Mouse (Mus musculus) forebrain, embryonic 12.5 days (tissue): ENCODE data around the gene Klrc3. TPM values are rescaled to one million over a fixed set of nuclear protein-coding genes. Genes with fewer than 3 reads are reported as not detected.

Source experiments
- microRNA-seq: library from miRNA; unstranded; fragments of <30 nt; microRNA quantifications from one replicate; pipeline ENCODE4, GENCODE M21; 2017
- polyA plus RNA-seq: library from polyadenylated mRNA; unstranded; fragments of >200 nt; fragmentation: Nextera tagmentation; extraction: Ambion mirVana; gene quantifications from 2 replicates; pipeline ENCODE4 v1.2.1, GENCODE M21; 2016

The Klrc3 gene
- polyA plus RNA-seq, 1 experiment from 2014 or later, result not detected

Small RNAs within 50 kb of the gene (microRNA-seq; reads per million reads assigned to microRNA genes)
- not detected for gene Mir680-1

Other genes with a start within 250 kb of the Klrc3 start
- gene Clec1b, start 246.0 kb downstream of the Klrc3 start, polyA plus RNA-seq, result 5.8 and 7.1 TPM in 2 replicates
- gene Clec9a, start 234.5 kb downstream of the Klrc3 start, polyA plus RNA-seq, result 0.19 and 0.23 TPM in 2 replicates
- 1.2 TPM in 2 replicates for gene Clec1a, start 191.3 kb downstream of the Klrc3 start, polyA plus RNA-seq
- gene Olr1, start 136.2 kb downstream of the Klrc3 start, polyA plus RNA-seq, result not detected in 2 replicates
- not detected in 2 replicates for gene Tmem52b, start 130.8 kb downstream of the Klrc3 start, polyA plus RNA-seq
- 83.6 and 97.2 TPM in 2 replicates for gene Gabarapl1, start 110.2 kb downstream of the Klrc3 start, polyA plus RNA-seq
- not detected in 2 replicates for gene Klre1, start 65.4 kb downstream of the Klrc3 start, polyA plus RNA-seq
- gene Klrd1, start 51.6 kb downstream of the Klrc3 start, polyA plus RNA-seq, result not detected in 2 replicates
- 0.08 and 0.13 TPM in 2 replicates for gene Klrk1, start 19.5 kb downstream of the Klrc3 start, polyA plus RNA-seq
- gene Klrc2, start 17.4 kb upstream of the Klrc3 start, polyA plus RNA-seq, result not detected in 2 replicates
- not detected in 2 replicates for gene Klrc1, start 35.6 kb upstream of the Klrc3 start, polyA plus RNA-seq
- gene Klri1, start 73.8 kb upstream of the Klrc3 start, polyA plus RNA-seq, result not detected in 2 replicates
- not detected in 2 replicates for gene Klri2, start 97.1 kb upstream of the Klrc3 start, polyA plus RNA-seq
- not detected in 2 replicates for gene Gm156, start 140.9 kb upstream of the Klrc3 start, polyA plus RNA-seq
- not detected in 2 replicates for gene Gm17631, start 219.3 kb upstream of the Klrc3 start, polyA plus RNA-seq
- not detected in 2 replicates for gene Klra17, start 233.3 kb upstream of the Klrc3 start, polyA plus RNA-seq